Mouse (Mus musculus) splenic B cell, adult 2 months (primary cell): Measurements from ENCODE around the gene Ddias.
A peak's percentile ranks its signal among the peaks of the same experiment; 100 is the strongest.

Experiments used
- DNase-seq: peaks from one replicate; pipeline ENCODE4 v3.0.0-alpha.2; 2011; ENCODE audit warnings: low read depth, low spot score
- H3K27me3 ChIP-seq: 2 replicates; pipeline ENCODE4 v1.6.1; 2012; ENCODE audit warnings: mild to moderate bottlenecking, low read length, moderate library complexity, mixed read lengths; ENCODE audit not compliant: control insufficient read depth, poor library complexity, insufficient read depth, severe bottlenecking
- H3K36me3 ChIP-seq: 2 replicates; pipeline ENCODE4 v1.6.1; 2012; ENCODE audit warnings: mild to moderate bottlenecking, low read length, moderate library complexity, mixed read lengths; ENCODE audit not compliant: control insufficient read depth, poor library complexity, insufficient read depth, severe bottlenecking

The Ddias gene

GRCm38 (mm10) chr7:92827981-92828380 is 46.1 kb downstream of the Ddias start:
- H3K27me3 ChIP-seq, result no peaks in the 10 kb centered on the region
- peak; percentile 64 for DNase-seq

GRCm38 (mm10) chr7:92826248-92826647 is 47.8 kb downstream of the Ddias start:
- no peak for DNase-seq

More at GRCm38 (mm10) chr7:92827981-92828380, 46.1 kb downstream of the Ddias start:
- peaks cover 3% of the 10 kb centered on the region for H3K36me3 ChIP-seq

GRCm38 (mm10) chr7:92822409-92823101 is 51.5 kb downstream of the Ddias start:
- peaks cover 3% of the 10 kb centered on the region for H3K36me3 ChIP-seq
- DNase-seq, result no peak
- H3K27me3 ChIP-seq, result no peaks in the 10 kb centered on the region

More at GRCm38 (mm10) chr7:92826248-92826647, 47.8 kb downstream of the Ddias start:
- no peaks in the 10 kb centered on the region for H3K27me3 ChIP-seq
- peaks cover 3% of the 10 kb centered on the region for H3K36me3 ChIP-seq

GRCm38 (mm10) chr7:92821871-92822270 is 52.2 kb downstream of the Ddias start:
- peaks cover 3% of the 10 kb centered on the region for H3K36me3 ChIP-seq
- H3K27me3 ChIP-seq, result no peaks in the 10 kb centered on the region
- no peak for DNase-seq

- no peaks in the 10 kb centered on the region for H3K27me3 ChIP-seq
- DNase-seq, result no peak
- peaks cover 2% of the 10 kb centered on the region for H3K36me3 ChIP-seq
Observed at GRCm38 (mm10) chr7:92820941-92821465, 53.0 kb downstream of the Ddias start.

- no peaks in the 10 kb centered on the region for H3K27me3 ChIP-seq
- H3K36me3 ChIP-seq, result peaks cover 1% of the 10 kb centered on the region
- peak; percentile 54 for DNase-seq
Observed at GRCm38 (mm10) chr7:92820410-92820809, 53.6 kb downstream of the Ddias start.

- no peaks in the 10 kb centered on the region; the same call in 1 of the 2 replicates for H3K36me3 ChIP-seq
- H3K27me3 ChIP-seq, result no peaks in the 10 kb centered on the region
- DNase-seq, result peak; percentile 79
Observed at GRCm38 (mm10) chr7:92819656-92820055, 54.4 kb downstream of the Ddias start.

GRCm38 (mm10) chr7:92817886-92818285 is 56.2 kb downstream of the Ddias start:
- peak; percentile 65 for DNase-seq
- Histone ChIP-seq H3K27me3 (no peaks in the 10 kb centered on the region), H3K36me3 (no peaks in the 10 kb centered on the region)

- Histone ChIP-seq H3K27me3 (no peaks in the 10 kb centered on the region), H3K36me3 (no peaks in the 10 kb centered on the region)
- peak; percentile 83 for DNase-seq
Observed at GRCm38 (mm10) chr7:92817242-92817641, 56.8 kb downstream of the Ddias start.

GRCm38 (mm10) chr7:92811667-92812279 is 62.3 kb downstream of the Ddias start:
- Histone ChIP-seq H3K27me3 (no peaks in the 10 kb centered on the region), H3K36me3 (no peaks in the 10 kb centered on the region)
- no peak for DNase-seq
